Mouse (Mus musculus) kidney, postnatal 0 days (tissue): ENCODE measurements around the gene Galnt14. TPM values are rescaled to one million over a fixed set of nuclear protein-coding genes. Genes with fewer than 3 reads are reported as not detected.

ENCODE experiments used
- ATAC-seq: fragments of 200-750 bp; cut with Nextera tagmentation; replicated peaks from 2 replicates; pipeline ENCODE4 v1.8.0; 2017; ENCODE audit warnings: low read depth, moderate number of reproducible peaks, moderate TSS enrichment, moderate library complexity; ENCODE audit not compliant: low FRiP score
- DNase-seq: peaks from one replicate; pipeline ENCODE4 v3.0.0-alpha.2; 2016; ENCODE audit warnings: low spot score
- H3K27ac ChIP-seq: fragments of 300-500 bp; sonication (generic); 2 replicates; pipeline ENCODE4 v1.5.1; 2014; ENCODE audit warnings: mild to moderate bottlenecking
- H3K27me3 ChIP-seq: fragments of 300-500 bp; sonication (generic); 2 replicates; pipeline ENCODE4 v1.6.1; 2014; ENCODE audit warnings: low read length, mixed read lengths; ENCODE audit not compliant: insufficient read depth
- H3K36me3 ChIP-seq: fragments of 300-500 bp; sonication (generic); 2 replicates; pipeline ENCODE4 v1.6.1; 2014; ENCODE audit warnings: low read length, mixed read lengths; ENCODE audit not compliant: insufficient read depth
- H3K4me1 ChIP-seq: fragments of 300-500 bp; sonication (generic); replicated peaks from 2 replicates; pipeline ENCODE4 v1.6.1; 2014; ENCODE audit warnings: antibody characterized with exemption, low read length, mixed read lengths; ENCODE audit not compliant: insufficient read depth
- H3K4me2 ChIP-seq: fragments of 300-500 bp; sonication (generic); 2 replicates; pipeline ENCODE4 v1.6.1; 2014; ENCODE audit warnings: mild to moderate bottlenecking, low read length, moderate library complexity, mixed read lengths
- H3K4me3 ChIP-seq: fragments of 300-500 bp; sonication (generic); replicated peaks from 2 replicates; pipeline ENCODE4 v1.5.1; 2014; ENCODE audit warnings: low read depth, low read length
- H3K9ac ChIP-seq: fragments of 300-500 bp; sonication (generic); 2 replicates; pipeline ENCODE4 v1.6.1; 2014; ENCODE audit warnings: low read depth, low read length
- H3K9me3 ChIP-seq: fragments of 300-500 bp; sonication (generic); replicated peaks from 2 replicates; pipeline ENCODE4 v1.6.1; 2016; ENCODE audit warnings: low read length, inconsistent platforms, mixed read lengths
- CTCF ChIP-seq: IDR thresholded peaks from 2 replicates; pipeline ENCODE4 v1.5.1; 2016; ENCODE audit warnings: antibody characterized with exemption, low read depth, mild to moderate bottlenecking, moderate library complexity
- WGBS: fragments of 180-500 bp; shearing (Covaris S2); extraction: QIAGEN DNeasy Blood & Tissue Kit; methylation state at CpG from one replicate; pipeline ENCODE4 v1.1.7; 2014; 5-methylcytosine and 5-hydroxymethylcytosine counted together
- polyA plus RNA-seq: library from polyadenylated mRNA; unstranded; fragments of >200 nt; fragmentation: Nextera tagmentation; extraction: Ambion mirVana; gene quantifications from 2 replicates; pipeline ENCODE4 v1.2.1, GENCODE M21; 2015

The Galnt14 gene
- polyA plus RNA-seq, 1 experiment from 2014 or later, result 19.3 TPM

DNA sequence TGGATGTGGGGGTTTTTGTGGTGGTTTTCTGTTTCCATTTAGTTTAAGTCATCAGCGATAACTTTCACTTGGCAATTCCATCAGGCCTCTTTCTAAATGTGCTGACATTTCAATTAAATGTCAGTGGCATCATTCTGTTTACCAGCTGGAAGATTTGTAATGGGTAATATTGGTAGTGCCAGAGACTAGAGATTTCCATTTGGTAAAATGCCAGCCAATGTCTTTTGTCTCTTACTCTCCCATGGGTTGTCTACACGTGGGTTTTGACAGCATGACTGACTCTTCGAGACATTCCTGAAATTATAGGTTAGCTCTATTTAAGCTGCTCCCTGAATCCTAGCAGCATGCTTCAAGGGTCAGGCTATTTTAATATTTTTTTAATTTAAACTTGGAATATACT is 256.6 kb downstream of the Galnt14 start:
- 76% methylated on average over 3 of the region's 3 CpGs for WGBS
- Histone ChIP-seq H3K27me3 (no peaks in the 10 kb centered on the region), H3K4me3 (no peak overlapping the region), H3K4me2 (no peak overlapping the region), H3K27ac (no peak overlapping the region), H3K36me3 (no peaks in the 10 kb centered on the region), H3K4me1 (no peaks in the 10 kb centered on the region), H3K9me3 (no peaks in the 10 kb centered on the region), H3K9ac (no peak overlapping the region)
- no peak for TF ChIP-seq CTCF
- ATAC-seq, result no peak
- DNase-seq, result no peak

DNA sequence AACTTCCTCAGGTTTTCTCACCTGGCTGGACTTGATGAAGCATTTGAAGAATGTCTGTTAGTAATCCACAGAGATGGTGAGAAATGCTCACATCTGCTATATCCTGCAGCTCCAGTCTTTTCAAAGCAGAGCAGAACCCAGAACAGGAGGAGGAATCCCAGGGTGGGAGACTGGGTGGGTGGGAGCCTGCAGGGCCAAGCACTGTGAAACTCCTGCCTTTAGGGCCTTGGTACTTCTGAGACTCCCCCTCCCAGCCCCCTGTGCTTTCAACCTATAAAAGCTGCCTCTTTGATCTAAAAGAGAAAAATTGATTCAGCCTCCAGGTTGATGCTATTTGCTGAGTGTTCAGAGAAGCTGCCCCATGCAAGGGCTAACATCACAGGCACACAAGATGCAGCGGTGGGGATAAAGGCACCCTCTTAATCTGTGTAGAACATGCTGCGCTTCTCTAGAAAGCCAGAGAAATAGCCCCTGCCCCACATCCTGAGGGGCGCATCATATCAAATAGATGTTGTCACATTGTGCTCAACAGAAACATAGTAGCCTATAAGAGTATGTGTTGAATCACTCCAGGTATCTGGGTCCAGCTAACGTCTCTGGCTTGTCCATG is 258.0 kb downstream of the Galnt14 start:
- ATAC-seq, result no peak
- H3K27me3 ChIP-seq, result no peaks in the 10 kb centered on the region
- TF ChIP-seq CTCF, result no peak
- H3K27ac ChIP-seq, result no peak overlapping the region
- no peak overlapping the region for H3K4me2 ChIP-seq
- H3K36me3 ChIP-seq, result no peaks in the 10 kb centered on the region
- H3K9me3 ChIP-seq, result no peaks in the 10 kb centered on the region
- no peak overlapping the region for H3K9ac ChIP-seq
- WGBS, result 82% methylated on average over 4 of the region's 4 CpGs
- DNase-seq, result no peak
- no peak overlapping the region for H3K4me3 ChIP-seq
- no peaks in the 10 kb centered on the region for H3K4me1 ChIP-seq

DNA sequence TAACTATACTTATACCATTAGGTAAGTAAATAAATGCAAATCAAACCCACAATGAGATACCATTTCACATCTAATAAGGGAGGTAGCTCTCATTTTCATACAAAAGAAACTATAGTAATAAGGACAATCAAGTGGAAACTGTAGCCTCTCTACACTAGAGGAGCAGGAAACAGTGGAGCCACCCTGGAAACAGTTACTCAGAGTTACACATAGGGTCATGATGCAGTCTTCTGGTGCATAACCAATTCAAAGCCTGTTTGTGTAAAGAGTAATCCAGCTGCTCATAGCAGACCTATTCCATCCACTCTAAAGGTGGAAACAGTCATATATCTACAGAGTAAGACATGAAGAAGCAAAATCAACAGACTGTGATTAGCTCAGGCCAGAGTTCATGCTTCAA is 261.1 kb downstream of the Galnt14 start:
- H3K9ac ChIP-seq, result no peak overlapping the region
- no peaks in the 10 kb centered on the region for H3K4me1 ChIP-seq
- TF ChIP-seq CTCF, result no peak
- H3K36me3 ChIP-seq, result no peaks in the 10 kb centered on the region
- no peak overlapping the region for H3K4me3 ChIP-seq
- no peaks in the 10 kb centered on the region for H3K27me3 ChIP-seq
- H3K9me3 ChIP-seq, result no peaks in the 10 kb centered on the region
- ATAC-seq (no peak), DNase-seq (no peak)
- H3K27ac ChIP-seq, result no peak overlapping the region
- H3K4me2 ChIP-seq, result no peak overlapping the region

Other genes starting within 250 kb of the Galnt14 start
- gene Ehd3, start 93.7 kb upstream of the Galnt14 start, polyA plus RNA-seq, result 20.5 and 21.5 TPM in 2 replicates
- gene Xdh, start 239.7 kb upstream of the Galnt14 start, polyA plus RNA-seq, result 1.6 and 1.9 TPM in 2 replicates